Mouse (Mus musculus): Measurements from ENCODE around the gene Pxylp1. TPM values are rescaled to one million over a fixed set of nuclear protein-coding genes. Genes with fewer than 3 reads are reported as not detected.

Gene Pxylp1
- polyA plus RNA-seq, 1 experiment, result 0.04 TPM

- no peak overlapping the region for H3K4me3 ChIP-seq (replicated peaks)
These were observed 61.6 kb downstream of the Pxylp1 start for GRCm38 (mm10) chr9:96830856-96831359.

GRCm38 (mm10) chr9:96829682-96830081 lies 62.8 kb downstream of the Pxylp1 start:
- no peaks in the 10 kb centered on the region; the same call in 1 of the 2 replicates for H3K9me3 ChIP-seq
- no peak for TF ChIP-seq GATA1 (IDR thresholded peaks at IDR 0.05; ENCODE audit: borderline replicate concordance, low read length)
- TF ChIP-seq FLI1 (IDR thresholded peaks at IDR 0.05; ENCODE audit: low read length), result no peak
- peaks cover 13% of the 10 kb centered on the region for H3K27me3 ChIP-seq (replicated peaks)

More at GRCm38 (mm10) chr9:96830856-96831359, 61.6 kb downstream of the Pxylp1 start:
- TF ChIP-seq GATA1 (IDR thresholded peaks at IDR 0.05; ENCODE audit: borderline replicate concordance, low read length), result no peak
- Histone ChIP-seq H3K4me1 (peaks cover 5% of the 10 kb centered on the region), H3K27me3 (replicated peaks) (peaks cover 5% of the 10 kb centered on the region), H3K9me3 (peaks cover 3% of the 10 kb centered on the region), H3K36me3 (replicated peaks; ENCODE audit: low read length) (no peaks in the 10 kb centered on the region)

GRCm38 (mm10) chr9:96828071-96828470 lies 64.4 kb downstream of the Pxylp1 start:
- Histone ChIP-seq H3K4me3 (replicated peaks) (no peak overlapping the region), H3K36me3 (replicated peaks; ENCODE audit: low read length) (no peaks in the 10 kb centered on the region), H3K9me3 (no peaks in the 10 kb centered on the region; the same call in 1 of the 2 replicates), H3K4me1 (peaks cover 3% of the 10 kb centered on the region), H3K27me3 (replicated peaks) (peaks cover 13% of the 10 kb centered on the region)
- no peak for TF ChIP-seq GATA1 (IDR thresholded peaks at IDR 0.05; ENCODE audit: borderline replicate concordance, low read length)
- TF ChIP-seq FLI1 (IDR thresholded peaks at IDR 0.05; ENCODE audit: low read length), result no peak

More at GRCm38 (mm10) chr9:96829682-96830081, 62.8 kb downstream of the Pxylp1 start:
- H3K4me1 ChIP-seq, result peaks cover 3% of the 10 kb centered on the region
- no peak overlapping the region for H3K4me3 ChIP-seq (replicated peaks)
- H3K36me3 ChIP-seq (replicated peaks; ENCODE audit: low read length), result no peaks in the 10 kb centered on the region

DNA sequence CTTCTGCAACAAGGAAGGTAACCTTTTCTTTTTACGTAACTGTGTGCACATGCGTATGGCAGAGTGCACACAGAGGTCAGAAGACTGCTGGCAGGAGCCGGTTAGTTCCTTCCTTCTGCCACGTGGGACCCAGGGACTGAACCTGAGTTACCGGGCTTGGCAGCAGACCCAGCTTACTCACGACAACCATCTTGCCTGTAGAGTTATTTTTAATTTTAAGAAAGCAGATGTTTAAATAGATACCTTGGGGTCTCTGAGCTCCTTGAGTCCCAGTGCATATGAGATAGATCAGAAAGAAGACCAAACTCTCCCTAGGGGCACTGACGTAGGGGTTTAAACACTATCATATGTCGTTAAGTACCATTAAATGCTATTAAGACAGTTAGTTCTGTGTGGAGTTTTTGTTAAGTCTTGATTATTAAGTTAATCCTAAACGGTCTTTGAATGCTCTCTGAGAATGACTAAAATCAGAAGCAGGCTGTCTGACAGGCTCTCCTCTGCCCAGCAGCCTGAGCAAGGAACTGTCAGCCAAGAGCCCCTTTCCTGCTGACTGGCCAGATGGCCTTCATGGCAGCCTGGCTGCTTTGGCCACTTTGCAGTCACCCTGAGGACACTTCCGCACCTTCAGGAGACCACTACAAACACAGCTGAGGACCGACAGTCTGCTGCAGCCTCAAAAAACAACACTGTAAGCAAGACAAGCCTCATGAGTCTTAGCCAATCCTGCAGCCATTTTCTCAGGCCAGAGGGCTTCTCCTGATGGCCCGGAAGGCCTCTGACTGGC lies 65.3 kb downstream of the Pxylp1 start:
- H3K4me1 ChIP-seq, result peaks cover 3% of the 10 kb centered on the region
- no peaks in the 10 kb centered on the region; the same call in 1 of the 2 replicates for H3K9me3 ChIP-seq
- TF ChIP-seq GATA1 (IDR thresholded peaks at IDR 0.05; ENCODE audit: borderline replicate concordance, low read length), result no peak
- no peak for TF ChIP-seq FLI1 (IDR thresholded peaks at IDR 0.05; ENCODE audit: low read length)
- no peak overlapping the region for H3K4me3 ChIP-seq (replicated peaks)
- H3K36me3 ChIP-seq (replicated peaks; ENCODE audit: low read length), result no peaks in the 10 kb centered on the region
- H3K27me3 ChIP-seq (replicated peaks), result peaks cover 10% of the 10 kb centered on the region

DNA sequence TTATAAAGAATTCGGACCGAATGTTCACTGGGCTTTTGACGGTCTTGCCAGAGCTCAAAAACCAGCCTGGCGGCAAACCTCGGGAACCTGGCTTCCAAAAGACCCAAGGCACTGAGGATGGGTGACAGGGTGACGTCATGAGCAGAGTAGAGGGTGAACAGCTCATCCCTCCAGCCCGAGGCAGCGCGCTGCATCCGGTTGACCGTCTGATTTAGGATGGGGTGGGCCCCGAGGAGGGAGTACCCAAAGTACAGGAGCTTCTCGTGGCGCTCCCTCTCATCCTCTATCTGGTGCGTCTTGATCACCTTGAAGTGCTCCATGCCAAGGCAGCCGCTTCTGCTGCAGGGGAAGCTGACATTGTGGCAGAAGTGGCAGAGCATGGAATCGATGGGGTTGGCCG lies 67.6 kb downstream of the Pxylp1 start:
- TF ChIP-seq FLI1 (IDR thresholded peaks at IDR 0.05; ENCODE audit: low read length), result no peak
- TF ChIP-seq GATA1 (IDR thresholded peaks at IDR 0.05; ENCODE audit: borderline replicate concordance, low read length), result no peak

DNA sequence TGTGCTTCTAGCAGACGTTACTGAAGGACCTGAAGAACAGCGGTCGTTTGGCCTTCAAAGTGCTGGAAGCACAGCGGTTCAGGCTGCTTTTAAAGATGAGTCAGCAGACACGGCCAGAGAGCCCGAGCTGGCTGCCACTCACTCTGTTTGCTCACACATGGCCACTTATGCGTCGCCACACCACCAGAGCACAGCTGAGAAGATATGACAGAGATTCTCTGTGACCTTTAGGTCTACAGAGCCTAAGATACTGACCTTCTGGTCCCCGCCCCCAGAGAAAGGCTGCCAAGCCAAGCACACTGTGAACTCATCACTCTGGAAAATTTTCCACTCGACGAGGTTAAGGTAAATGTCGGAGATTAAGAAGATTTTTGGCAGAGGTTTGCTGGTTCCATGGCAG lies 68.4 kb downstream of the Pxylp1 start:
- Histone ChIP-seq H3K4me1 (no peaks in the 10 kb centered on the region), H3K9me3 (no peaks in the 10 kb centered on the region; the same call in 1 of the 2 replicates), H3K27me3 (replicated peaks) (peaks cover 10% of the 10 kb centered on the region), H3K36me3 (replicated peaks; ENCODE audit: low read length) (no peaks in the 10 kb centered on the region), H3K4me3 (replicated peaks) (no peak overlapping the region)
- TF ChIP-seq GATA1 (IDR thresholded peaks at IDR 0.05; ENCODE audit: borderline replicate concordance, low read length) (no peak), FLI1 (IDR thresholded peaks at IDR 0.05; ENCODE audit: low read length) (no peak)

More for the DNA sequence above, 67.6 kb downstream of the Pxylp1 start:
- H3K4me3 ChIP-seq (replicated peaks), result no peak overlapping the region
- H3K27me3 ChIP-seq (replicated peaks), result peaks cover 10% of the 10 kb centered on the region
- H3K36me3 ChIP-seq (replicated peaks; ENCODE audit: low read length), result no peaks in the 10 kb centered on the region
- no peaks in the 10 kb centered on the region; the same call in 1 of the 2 replicates for H3K9me3 ChIP-seq
- peaks cover 3% of the 10 kb centered on the region for H3K4me1 ChIP-seq

- Histone ChIP-seq H3K36me3 (replicated peaks; ENCODE audit: low read length) (no peaks in the 10 kb centered on the region), H3K4me3 (replicated peaks) (no peak overlapping the region), H3K27me3 (replicated peaks) (peaks cover 10% of the 10 kb centered on the region), H3K4me1 (no peaks in the 10 kb centered on the region), H3K9me3 (no peaks in the 10 kb centered on the region; the same call in 1 of the 2 replicates)
- TF ChIP-seq GATA1 (IDR thresholded peaks at IDR 0.05; ENCODE audit: borderline replicate concordance, low read length) (no peak), FLI1 (IDR thresholded peaks at IDR 0.05; ENCODE audit: low read length) (no peak)
These were observed 68.9 kb downstream of the Pxylp1 start for GRCm38 (mm10) chr9:96823541-96823940.

- TF ChIP-seq FLI1 (IDR thresholded peaks at IDR 0.05; ENCODE audit: low read length) (no peak), GATA1 (IDR thresholded peaks at IDR 0.05; ENCODE audit: borderline replicate concordance, low read length) (no peak)
- Histone ChIP-seq H3K27me3 (replicated peaks) (peaks cover 10% of the 10 kb centered on the region), H3K4me3 (replicated peaks) (no peak overlapping the region), H3K36me3 (replicated peaks; ENCODE audit: low read length) (no peaks in the 10 kb centered on the region), H3K4me1 (peaks cover 3% of the 10 kb centered on the region; the same call in 1 of the 2 replicates), H3K9me3 (no peaks in the 10 kb centered on the region; the same call in 1 of the 2 replicates)
These were observed 69.5 kb downstream of the Pxylp1 start for GRCm38 (mm10) chr9:96823005-96823404.

DNA sequence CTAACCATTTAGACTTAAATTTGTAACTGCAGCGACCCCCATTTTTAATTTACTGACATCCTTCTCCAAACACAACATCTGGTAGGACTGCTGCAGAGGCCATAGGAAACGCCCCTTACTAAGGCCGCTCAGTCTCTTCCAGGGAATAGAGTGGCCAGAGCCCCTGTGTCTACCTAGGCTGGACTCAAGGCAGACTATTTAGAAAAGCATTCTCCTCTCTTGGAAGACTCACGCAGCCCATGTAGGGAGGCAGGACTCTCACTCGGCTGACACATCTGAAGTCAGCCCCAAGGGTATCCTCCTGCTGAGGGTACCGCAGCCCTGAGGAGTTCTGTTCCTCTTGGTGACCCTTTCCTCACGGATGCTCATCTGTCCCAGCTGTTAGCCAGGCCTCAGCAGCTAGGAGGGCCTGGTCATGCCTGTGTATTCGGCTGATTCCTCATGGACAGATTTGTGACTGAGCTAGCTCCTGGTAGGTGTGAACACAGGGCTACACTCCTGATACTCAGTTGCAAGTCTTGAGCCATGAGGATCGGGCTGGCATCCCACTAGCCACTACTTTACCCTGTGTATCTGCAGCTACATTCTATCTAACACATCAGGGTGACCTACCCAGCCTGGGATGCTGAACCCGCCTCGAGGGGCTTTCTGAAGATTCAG lies 73.5 kb downstream of the Pxylp1 start:
- peaks cover 10% of the 10 kb centered on the region for H3K9me3 ChIP-seq
- H3K27me3 ChIP-seq (replicated peaks), result no peaks in the 10 kb centered on the region
- no peak overlapping the region for H3K4me3 ChIP-seq (replicated peaks)
- peaks cover 6% of the 10 kb centered on the region for H3K4me1 ChIP-seq
- no peaks in the 10 kb centered on the region for H3K36me3 ChIP-seq (replicated peaks; ENCODE audit: low read length)
- TF ChIP-seq FLI1 (IDR thresholded peaks at IDR 0.05; ENCODE audit: low read length) (no peak), GATA1 (IDR thresholded peaks at IDR 0.05; ENCODE audit: borderline replicate concordance, low read length) (no peak)
